Mouse (Mus musculus) lung, embryonic 15.5 days (tissue): ENCODE results near the gene Fam72a. TPM values are rescaled to one million over a fixed set of nuclear protein-coding genes. Genes with fewer than 3 reads are reported as not detected.

Source experiments
- ATAC-seq: fragments of 200-750 bp; cut with Nextera tagmentation; 2 replicates; pipeline ENCODE4 v1.8.0; 2017; ENCODE audit warnings: moderate number of reproducible peaks, borderline replicate concordance; ENCODE audit not compliant: low FRiP score, low TSS enrichment; ENCODE audit errors: extremely low read depth
- H3K27ac ChIP-seq: fragments of 300-500 bp; sonication (generic); 2 replicates; pipeline ENCODE4 v1.5.1; 2015; ENCODE audit warnings: moderate library complexity, mild to moderate bottlenecking, inconsistent platforms
- H3K27me3 ChIP-seq: fragments of 300-500 bp; sonication (generic); 2 replicates; pipeline ENCODE4 v1.6.1; 2015; ENCODE audit warnings: inconsistent platforms
- H3K36me3 ChIP-seq: fragments of 300-500 bp; sonication (generic); 2 replicates; pipeline ENCODE4 v1.6.1; 2015; ENCODE audit warnings: inconsistent platforms
- H3K4me1 ChIP-seq: fragments of 300-500 bp; sonication (generic); 2 replicates; pipeline ENCODE4 v1.6.1; 2015; ENCODE audit warnings: inconsistent platforms
- H3K4me2 ChIP-seq: fragments of 300-500 bp; sonication (generic); 2 replicates; pipeline ENCODE4 v1.6.1; 2015; ENCODE audit warnings: inconsistent platforms, mild to moderate bottlenecking, moderate library complexity
- H3K4me3 ChIP-seq: fragments of 300-500 bp; sonication (generic); 2 replicates; pipeline ENCODE4 v1.5.1; 2015; ENCODE audit warnings: mild to moderate bottlenecking, inconsistent platforms
- H3K9ac ChIP-seq: fragments of 300-500 bp; sonication (generic); 2 replicates; pipeline ENCODE4 v1.6.1; 2015; ENCODE audit warnings: inconsistent platforms
- H3K9me3 ChIP-seq: fragments of 300-500 bp; sonication (generic); 2 replicates; pipeline ENCODE4 v1.6.1; 2016; ENCODE audit warnings: inconsistent platforms
- WGBS: fragments of 180-500 bp; shearing (Covaris S2); methylation state at CpG from one replicate; pipeline ENCODE4 v1.1.7; 2015; 5-methylcytosine and 5-hydroxymethylcytosine counted together
- polyA plus RNA-seq: library from polyadenylated mRNA; unstranded; fragments of >200 nt; fragmentation: Nextera tagmentation; extraction: Ambion mirVana; gene quantifications from 2 replicates; pipeline ENCODE4 v1.2.1, GENCODE M21; 2015

The Fam72a gene
- 2.3 and 3.0 TPM in 2 replicates for polyA plus RNA-seq

DNA sequence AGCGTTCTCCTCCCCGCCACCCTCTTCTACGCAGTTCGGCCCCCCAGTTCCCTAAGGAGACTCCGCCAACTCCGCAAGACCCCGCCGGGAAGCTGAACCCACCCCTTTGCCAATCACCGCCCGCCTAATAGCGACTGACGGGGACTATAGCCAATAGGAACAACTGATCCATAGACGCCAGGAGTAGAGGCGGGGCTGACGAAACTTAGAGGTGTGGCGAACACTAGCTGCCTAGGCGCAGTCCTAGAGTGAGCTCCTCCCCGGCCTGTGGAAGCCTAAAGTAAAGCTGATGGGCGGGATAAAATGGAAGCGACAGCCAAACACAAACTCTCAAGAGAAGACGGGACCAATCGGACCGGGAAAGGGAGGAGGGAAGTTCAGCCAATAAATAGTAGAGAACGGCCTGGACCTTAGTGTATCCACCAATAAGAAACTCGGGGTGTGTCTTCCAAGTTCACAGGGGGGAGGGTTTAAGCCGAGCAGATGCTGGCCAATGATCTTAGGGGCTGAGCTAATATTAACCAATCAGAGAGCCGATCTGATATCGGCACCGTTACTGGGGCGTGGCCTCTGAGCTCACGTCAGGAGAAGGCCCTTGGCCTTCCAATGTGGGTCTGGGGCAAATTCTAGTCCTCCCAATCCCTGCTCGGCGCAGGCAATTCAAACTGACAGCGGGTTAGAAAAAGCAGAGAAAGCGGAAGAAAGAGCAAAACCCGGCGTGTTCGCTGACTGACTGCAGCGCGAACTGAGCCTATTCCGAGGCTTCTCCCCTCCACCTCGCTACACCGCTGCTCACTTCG is at the start of gene Fam72a, which contains the start of gene Srgap2:
TSS of gene Fam72a (plus strand) at position 623 of the 800 bp plus-strand sequence.
TSS of gene Srgap2 (minus strand) at position 72 of the 800 bp plus-strand sequence.
- no peaks in the 10 kb centered on the region for H3K36me3 ChIP-seq
- WGBS: under 1% methylated on average over 44 of the region's 44 CpGs
- H3K27me3 ChIP-seq: no peaks in the 10 kb centered on the region
- H3K27ac ChIP-seq: peak within 1 kb of the TSS; percentile 96
- peak within 1 kb of the TSS; percentile 85 for H3K4me3 ChIP-seq
- no peaks in the 10 kb centered on the region for H3K9me3 ChIP-seq
- H3K4me2 ChIP-seq: peak within 1 kb of the TSS; percentile 93
- peak; percentile 96 for ATAC-seq
- peak within 1 kb of the TSS; percentile 71 for H3K9ac ChIP-seq
- H3K4me1 ChIP-seq: peaks cover 38% of the 10 kb centered on the region

DNA sequence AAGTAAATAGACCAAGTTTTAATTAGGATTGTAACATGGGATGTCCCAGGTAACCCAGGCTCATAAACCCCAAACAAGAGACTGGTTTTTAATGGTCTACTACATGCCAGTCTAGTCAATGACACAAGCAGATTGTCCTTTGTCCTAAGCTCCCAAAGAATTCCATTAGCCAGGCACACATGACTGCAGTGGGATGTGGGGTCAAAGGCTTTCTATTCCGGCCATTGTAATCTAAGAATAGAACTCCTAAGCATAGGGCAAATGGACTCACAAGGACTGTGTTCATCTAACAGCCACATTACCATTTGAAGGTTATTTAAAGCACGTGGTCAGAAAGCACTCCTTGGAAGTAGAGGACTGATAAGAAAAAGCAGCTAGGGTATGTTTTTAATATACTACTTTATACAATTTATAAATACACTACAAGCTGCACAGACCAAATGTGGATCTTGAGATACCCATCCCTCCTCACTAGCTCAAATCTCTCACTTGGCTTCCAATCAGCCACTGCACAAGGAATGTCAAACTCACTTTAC is 48.9 kb upstream of the Fam72a start:
- no peak for ATAC-seq

GRCm38 (mm10) chr1:131481391-131481790 is 46.3 kb upstream of the Fam72a start:
- no peak overlapping the region for H3K4me3 ChIP-seq
- no peaks in the 10 kb centered on the region for H3K27me3 ChIP-seq
- 0 out of 2 replicates have a peak, but pooled peaks cover 8% of the 10 kb centered on the region for H3K4me1 ChIP-seq
- no peak overlapping the region for H3K4me2 ChIP-seq
- no peak for ATAC-seq
- 0 out of 2 replicates have a peak, but pooled peaks cover 2% of the 10 kb centered on the region for H3K36me3 ChIP-seq
- H3K9ac ChIP-seq: no peak overlapping the region
- no peak overlapping the region for H3K27ac ChIP-seq
- no peaks in the 10 kb centered on the region for H3K9me3 ChIP-seq

More for the DNA sequence above, 48.9 kb upstream of the Fam72a start:
- no peak overlapping the region for H3K4me3 ChIP-seq
- H3K27me3 ChIP-seq: no peaks in the 10 kb centered on the region
- H3K36me3 ChIP-seq: 0 out of 2 replicates have a peak, but pooled peaks cover 2% of the 10 kb centered on the region
- no peak overlapping the region for H3K4me2 ChIP-seq
- 51% methylated on average over 2 of the region's 2 CpGs for WGBS
- no peak overlapping the region for H3K27ac ChIP-seq
- 0 out of 2 replicates have a peak, but pooled peaks cover 3% of the 10 kb centered on the region for H3K4me1 ChIP-seq
- H3K9me3 ChIP-seq: no peaks in the 10 kb centered on the region
- no peak overlapping the region for H3K9ac ChIP-seq

- 74% methylated on average over 3 of the region's 3 CpGs for WGBS
Observed at GRCm38 (mm10) chr1:131482242-131482641, 45.5 kb upstream of the Fam72a start.

DNA sequence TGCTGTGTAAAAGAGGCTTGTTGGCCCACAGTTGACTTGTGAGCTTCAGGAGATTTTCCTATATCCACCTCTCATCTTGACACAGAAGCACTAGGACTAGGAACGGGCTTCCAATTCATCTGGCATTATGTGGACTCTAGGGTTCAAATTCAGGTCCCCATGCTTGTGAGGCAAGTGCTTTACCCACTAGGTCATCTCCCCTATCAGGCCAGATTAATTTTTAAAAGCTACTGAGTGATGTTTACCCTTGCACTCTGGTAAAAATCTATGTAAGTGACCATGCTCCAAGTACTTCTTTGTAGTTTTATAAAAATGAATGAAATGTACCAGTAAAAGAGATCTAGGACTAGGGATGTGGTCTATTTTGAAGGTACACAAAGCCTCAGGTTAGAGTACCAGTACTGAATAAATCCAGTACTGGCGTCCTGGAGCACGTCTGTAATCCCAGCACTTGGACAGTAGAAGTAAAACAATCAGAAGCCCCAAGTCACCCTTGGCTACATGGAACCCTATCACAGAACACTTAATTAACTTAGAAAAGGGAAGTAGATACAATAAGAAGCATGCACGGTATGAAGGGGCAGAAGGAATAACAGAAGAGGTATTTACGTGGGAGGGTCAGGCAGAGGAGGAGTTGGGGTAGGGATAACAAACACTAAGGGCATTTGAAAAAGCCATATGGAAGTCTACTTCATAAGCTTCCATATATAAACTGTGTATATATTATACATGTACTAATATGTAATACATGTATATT is 41.4 kb upstream of the Fam72a start:
- Histone ChIP-seq H3K4me3 (no peak overlapping the region), H3K4me2 (no peak overlapping the region), H3K27ac (no peak overlapping the region), H3K36me3 (no peaks in the 10 kb centered on the region), H3K27me3 (no peaks in the 10 kb centered on the region), H3K9ac (no peak overlapping the region), H3K4me1 (0 out of 2 replicates have a peak, but pooled peaks cover 9% of the 10 kb centered on the region), H3K9me3 (no peaks in the 10 kb centered on the region)
- ATAC-seq: no peak
- 38% methylated on average over 5 of the region's 5 CpGs for WGBS

More at GRCm38 (mm10) chr1:131482242-131482641, 45.5 kb upstream of the Fam72a start:
- Histone ChIP-seq H3K9me3 (no peaks in the 10 kb centered on the region), H3K36me3 (0 out of 2 replicates have a peak, but pooled peaks cover 2% of the 10 kb centered on the region), H3K4me3 (no peak overlapping the region), H3K27ac (no peak overlapping the region), H3K9ac (no peak overlapping the region), H3K4me1 (0 out of 2 replicates have a peak, but pooled peaks cover 9% of the 10 kb centered on the region), H3K27me3 (no peaks in the 10 kb centered on the region), H3K4me2 (no peak overlapping the region)
- no peak for ATAC-seq

- Histone ChIP-seq H3K27me3 (no peaks in the 10 kb centered on the region), H3K4me1 (peaks cover 9% of the 10 kb centered on the region; the same call in 1 of the 2 replicates), H3K4me3 (no peak overlapping the region), H3K9me3 (no peaks in the 10 kb centered on the region), H3K4me2 (no peak overlapping the region), H3K9ac (no peak overlapping the region), H3K36me3 (no peaks in the 10 kb centered on the region), H3K27ac (no peak overlapping the region)
- 84% methylated on average over 3 of the region's 3 CpGs for WGBS
- ATAC-seq: no peak
Observed at GRCm38 (mm10) chr1:131489312-131489711, 38.4 kb upstream of the Fam72a start.

DNA sequence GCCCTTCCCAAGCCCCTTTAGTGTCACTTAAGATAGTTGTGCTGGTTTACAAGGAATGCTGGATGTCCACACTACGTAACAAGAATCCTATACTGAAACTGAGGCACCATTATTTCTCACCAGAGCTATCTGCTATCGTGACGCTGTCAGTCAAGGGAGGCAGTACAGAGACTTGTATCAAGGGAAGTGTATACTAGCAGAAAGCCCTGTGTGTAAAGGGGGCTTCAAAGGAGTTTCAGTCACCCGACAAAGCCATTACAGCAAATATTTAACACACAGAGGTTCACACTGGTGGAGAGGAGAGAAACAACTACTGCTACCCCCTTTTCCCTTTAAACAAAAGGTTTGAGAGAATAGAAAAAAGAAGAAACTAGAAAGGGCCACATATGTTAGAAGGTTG is 36.1 kb upstream of the Fam72a start:
- whole genome bisulfite sequencing: 28% methylated on average over 4 of the region's 4 CpGs
- H3K27me3 ChIP-seq: no peaks in the 10 kb centered on the region
- H3K9me3 ChIP-seq: no peaks in the 10 kb centered on the region
- no peak overlapping the region for H3K27ac ChIP-seq
- peaks cover 5% of the 10 kb centered on the region; the same call in 1 of the 2 replicates for H3K4me1 ChIP-seq
- no peak overlapping the region for H3K4me3 ChIP-seq
- H3K36me3 ChIP-seq: no peaks in the 10 kb centered on the region
- no peak overlapping the region for H3K9ac ChIP-seq
- ATAC-seq: no peak
- H3K4me2 ChIP-seq: no peak overlapping the region

DNA sequence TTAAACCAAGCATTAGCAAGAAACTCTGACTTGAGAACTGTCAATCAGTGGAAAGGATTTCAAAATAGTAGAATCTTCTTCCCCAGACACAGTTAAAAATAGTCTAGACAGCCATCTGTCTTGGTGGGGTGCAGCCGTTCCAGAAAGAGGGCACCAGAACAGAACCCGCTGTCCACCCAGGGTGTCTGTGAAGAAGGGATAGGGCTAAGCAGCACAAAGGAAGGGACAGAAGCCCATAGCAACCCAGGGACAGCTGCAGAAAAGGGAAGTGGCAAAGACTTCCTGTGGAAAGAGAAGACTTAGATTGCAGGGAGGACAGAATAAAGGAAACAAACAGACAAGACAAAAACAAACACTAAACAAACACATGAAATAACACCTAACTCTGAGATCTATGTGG is 35.3 kb upstream of the Fam72a start:
- Histone ChIP-seq H3K9me3 (no peaks in the 10 kb centered on the region), H3K27ac (no peak overlapping the region), H3K4me2 (no peak overlapping the region), H3K4me1 (peaks cover 5% of the 10 kb centered on the region; the same call in 1 of the 2 replicates), H3K4me3 (no peak overlapping the region), H3K27me3 (no peaks in the 10 kb centered on the region), H3K36me3 (no peaks in the 10 kb centered on the region), H3K9ac (no peak overlapping the region)
- 68% methylated on average over 2 of the region's 2 CpGs for WGBS
- no peak for ATAC-seq

- Histone ChIP-seq H3K4me1 (peaks cover 5% of the 10 kb centered on the region; the same call in 1 of the 2 replicates), H3K9me3 (no peaks in the 10 kb centered on the region), H3K4me2 (no peak overlapping the region), H3K4me3 (no peak overlapping the region), H3K36me3 (no peaks in the 10 kb centered on the region), H3K27ac (no peak overlapping the region), H3K27me3 (no peaks in the 10 kb centered on the region), H3K9ac (no peak overlapping the region)
- ATAC-seq: no peak
- WGBS: 61% methylated on average over 4 of the region's 4 CpGs
Observed at GRCm38 (mm10) chr1:131493966-131494898, 33.5 kb upstream of the Fam72a start.

- Histone ChIP-seq H3K27me3 (no peaks in the 10 kb centered on the region), H3K4me1 (peaks cover 5% of the 10 kb centered on the region; the same call in 1 of the 2 replicates), H3K4me3 (no peak overlapping the region), H3K4me2 (no peak overlapping the region), H3K9ac (no peak overlapping the region), H3K36me3 (no peaks in the 10 kb centered on the region), H3K27ac (no peak overlapping the region), H3K9me3 (no peaks in the 10 kb centered on the region)
- WGBS: 86% methylated on average over 1 of the region's 1 CpGs
- ATAC-seq: no peak
Observed at GRCm38 (mm10) chr1:131498231-131498630, 29.5 kb upstream of the Fam72a start.

DNA sequence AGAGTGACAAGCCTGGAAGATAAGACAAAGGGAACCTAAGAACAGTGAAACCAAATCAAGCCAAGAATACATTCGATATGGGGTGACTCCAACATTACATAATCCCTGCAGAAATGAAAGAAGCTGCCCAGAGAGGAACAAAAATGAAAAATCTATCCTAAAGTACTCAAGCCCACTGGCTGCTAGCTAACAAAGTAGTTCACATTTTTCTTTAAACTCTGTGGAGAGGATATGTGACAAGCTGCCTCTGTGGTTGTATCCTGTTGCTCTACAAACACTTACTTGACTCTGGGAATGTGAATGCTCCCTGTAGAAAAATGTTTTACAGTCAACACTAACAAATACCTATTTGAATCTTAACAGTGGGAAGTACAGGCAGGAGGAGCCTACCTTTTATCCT is 26.0 kb upstream of the Fam72a start:
- H3K4me3 ChIP-seq: no peak overlapping the region
- H3K27ac ChIP-seq: no peak overlapping the region
- WGBS: 67% methylated on average over 1 of the region's 1 CpGs
- no peaks in the 10 kb centered on the region for H3K9me3 ChIP-seq
- H3K9ac ChIP-seq: no peak overlapping the region
- no peaks in the 10 kb centered on the region for H3K27me3 ChIP-seq
- H3K4me1 ChIP-seq: no peaks in the 10 kb centered on the region
- H3K4me2 ChIP-seq: no peak overlapping the region
- no peaks in the 10 kb centered on the region for H3K36me3 ChIP-seq
- ATAC-seq: no peak
